Mouse (Mus musculus) cerebellum, postnatal 36 days (tissue): ENCODE results near the gene Ccdc30.
"Not testable (repeated sequence)": the region's sequence is repeated elsewhere in the genome, so short reads cannot be mapped to it uniquely, and the experiment has no call there.

Experiments used
- DNase-seq, 2 experiments: peaks; one replicate each; pipeline ENCODE4 v3.0.0; 2021 to 2022; ENCODE audit warnings: mixed read lengths in 2 of 2

Ccdc30 gene

GRCm38 (mm10) chr4:119301777-119302176, 113.5 kb downstream of the Ccdc30 start:
- no peak for DNase-seq

DNA sequence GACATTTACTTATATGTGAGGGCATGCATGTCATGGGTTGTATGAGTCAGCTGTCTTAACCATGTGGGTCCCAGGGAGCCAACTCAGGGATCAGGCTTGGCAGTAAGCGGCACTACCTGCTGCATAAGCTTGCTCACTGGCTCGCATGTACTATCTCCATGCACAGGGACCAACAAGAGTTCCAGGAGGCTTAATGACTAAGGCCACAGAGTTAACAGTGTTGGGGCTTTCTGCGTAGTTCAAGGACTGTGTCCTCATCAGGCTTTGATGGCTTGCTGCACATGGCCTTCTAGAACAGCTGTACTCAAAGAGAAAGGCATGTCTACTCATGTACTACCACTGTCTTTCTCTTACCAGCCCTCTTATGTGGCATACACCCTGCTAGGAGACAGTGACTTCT, 114.6 kb downstream of the Ccdc30 start:
- DNase-seq: no peak

DNA sequence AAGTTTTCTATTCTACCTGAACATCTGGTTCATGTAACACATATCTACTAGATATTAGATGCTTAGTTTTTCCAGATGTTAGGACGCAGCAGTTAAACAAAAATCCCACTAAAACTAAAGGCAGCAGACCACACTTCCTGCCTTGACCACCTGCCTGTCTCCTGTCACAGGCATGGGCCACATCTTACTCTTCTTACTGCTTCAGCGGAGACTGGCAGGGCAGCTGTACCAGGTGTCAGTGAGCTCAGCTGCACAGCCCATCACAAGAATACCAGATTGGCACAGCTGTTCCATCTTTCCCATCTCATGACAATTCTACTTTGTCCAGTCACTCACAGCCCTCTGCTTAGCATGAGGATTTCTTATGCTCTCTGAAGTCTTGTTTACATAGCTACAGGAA, 118.0 kb downstream of the Ccdc30 start:
- DNase-seq: no peak

DNA sequence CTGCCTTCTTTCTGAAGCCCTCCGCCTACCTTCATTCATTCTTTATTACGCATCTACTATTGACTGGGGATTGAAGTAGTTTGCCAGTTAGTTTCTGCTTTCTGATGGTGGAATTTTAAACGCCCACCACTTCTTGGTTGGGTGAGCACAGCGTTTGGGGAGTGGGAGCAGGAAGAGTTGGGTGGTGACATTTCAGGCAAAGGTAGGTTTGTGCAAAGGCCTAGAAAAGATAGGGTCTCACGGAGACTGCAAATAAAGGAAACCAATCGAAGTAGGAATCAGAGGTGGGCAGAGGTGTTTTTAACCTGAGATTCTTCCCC, 120.2 kb downstream of the Ccdc30 start:
- DNase-seq: peak in 1 of 2 experiments; percentile 13

DNA sequence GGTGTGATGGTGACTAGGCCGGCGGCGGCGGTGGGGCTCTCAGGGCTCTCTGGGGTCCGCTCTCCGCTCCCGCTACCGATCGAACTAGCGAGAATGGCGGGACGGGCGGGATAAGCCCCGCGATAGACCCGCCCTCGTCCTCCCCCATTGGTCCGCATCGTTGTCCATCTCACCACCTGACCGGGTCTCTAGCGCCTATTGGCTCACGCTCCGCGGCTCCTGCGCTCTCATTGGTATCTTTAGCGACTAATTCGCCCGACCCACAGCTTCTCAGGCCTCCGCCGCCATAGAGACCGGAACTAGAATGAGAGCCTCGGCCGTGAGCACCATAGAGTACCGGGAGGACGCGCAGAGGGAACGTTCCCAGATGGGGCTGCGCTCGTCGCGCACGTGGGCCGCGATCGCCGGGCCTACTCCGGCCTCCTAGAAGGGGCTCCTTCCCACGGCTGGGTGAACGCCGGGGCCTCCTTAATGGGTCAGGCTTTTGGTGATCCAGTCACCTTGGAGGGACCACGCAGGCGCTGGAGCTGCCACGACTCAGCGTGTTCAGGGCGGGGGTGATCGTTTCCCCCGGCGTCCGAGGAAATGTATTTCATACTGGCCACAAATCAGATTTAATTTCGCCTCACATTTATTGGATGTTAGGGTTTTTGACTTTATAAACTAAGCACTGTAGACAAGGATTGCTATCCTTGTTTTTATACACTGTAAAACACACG, 120.7 kb downstream of the Ccdc30 start, which contains the start of gene Ybx1:
Gene Ybx1 (minus strand): TSS at position 190 of the 719 bp plus-strand sequence.
- peak; percentile 100 for DNase-seq

GRCm38 (mm10) chr4:119293574-119294258, 121.6 kb downstream of the Ccdc30 start:
- peak; percentile 29 to 31 for DNase-seq

GRCm38 (mm10) chr4:119292771-119293573, 122.3 kb downstream of the Ccdc30 start:
- DNase-seq: peak; percentile 12 to 36

DNA sequence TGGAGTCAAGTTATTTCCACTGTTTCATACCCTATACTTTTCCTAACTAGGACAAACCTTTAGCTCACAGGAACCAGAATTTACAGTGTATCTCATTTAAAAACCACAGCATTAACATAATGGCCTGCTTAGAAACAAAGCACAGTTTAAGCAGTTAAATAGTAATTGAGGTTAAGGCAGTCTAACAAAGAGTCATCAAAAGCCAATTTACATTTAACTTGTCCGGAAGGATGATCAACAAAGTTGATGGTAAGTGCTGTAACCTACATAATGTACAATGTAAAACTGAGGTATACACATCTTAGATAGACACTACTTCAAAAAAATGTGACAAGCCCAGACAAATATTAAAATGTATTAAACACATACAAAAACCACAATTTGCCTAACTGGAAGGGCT, 123.4 kb downstream of the Ccdc30 start:
- DNase-seq: no peak

GRCm38 (mm10) chr4:119285336-119285735, 130.0 kb downstream of the Ccdc30 start:
- DNase-seq: no peak

DNA sequence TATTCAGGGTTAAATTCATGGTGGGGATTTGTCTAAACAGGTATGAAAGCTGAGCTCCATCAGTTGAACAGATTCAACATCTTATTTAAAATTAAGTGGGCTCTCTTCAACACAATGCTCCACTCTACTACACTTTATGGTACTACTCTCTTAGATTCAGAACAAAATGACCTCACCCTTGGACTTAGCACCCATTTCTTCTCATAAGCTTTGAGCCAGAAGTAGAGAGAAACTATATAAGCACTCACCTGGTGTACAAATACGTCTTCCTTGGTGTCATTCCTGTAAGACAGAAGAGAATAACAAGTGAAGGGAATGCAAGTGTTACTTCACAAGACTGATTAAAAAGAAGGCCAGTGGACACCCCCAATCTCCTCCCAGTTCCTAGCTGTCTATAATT, 130.5 kb downstream of the Ccdc30 start:
- no peak for DNase-seq

DNA sequence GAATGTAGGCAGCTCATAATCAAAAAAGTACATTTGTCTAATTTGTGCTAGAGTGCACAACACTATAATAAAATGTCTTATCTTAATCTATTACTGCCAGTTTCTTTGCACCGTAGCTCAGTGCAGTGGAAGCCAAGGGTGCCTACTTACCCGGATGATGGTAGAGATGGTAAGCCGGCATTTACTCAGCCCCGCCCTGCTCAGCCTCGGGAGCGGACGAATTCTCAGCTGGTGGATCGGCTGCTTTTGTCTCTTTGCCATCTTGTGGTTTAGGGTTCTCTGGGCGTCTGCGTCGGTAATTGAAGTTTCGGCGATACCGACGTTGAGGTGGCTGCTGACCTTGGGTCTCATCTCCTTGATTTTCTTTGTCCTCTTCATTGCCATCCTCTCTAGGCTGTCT, 136.5 kb downstream of the Ccdc30 start:
- DNase-seq: not testable (repeated sequence)

GRCm38 (mm10) chr4:119275726-119276125, 139.6 kb downstream of the Ccdc30 start:
- no peak for DNase-seq

GRCm38 (mm10) chr4:119275226-119275625, 140.1 kb downstream of the Ccdc30 start:
- DNase-seq: no peak

GRCm38 (mm10) chr4:119274627-119275026, 140.7 kb downstream of the Ccdc30 start:
- no peak for DNase-seq
